Mouse (Mus musculus) MEL (cell line): ENCODE measurements at regions not wholly inside any gene's neighbourhood (a gene's known extent, or its start where the extent isn't known, plus 50 kb on each side); places are given as distances from the start of the nearest gene placed in this dataset.

Experiments
- DNase-seq: peaks from one replicate; pipeline ENCODE4 v3.0.0; 2011; ENCODE audit warnings: low read depth, low spot score
- H3K27ac ChIP-seq: 2 replicates; pipeline ENCODE4 v1.5.1; 2012; ENCODE audit warnings: low read depth, mild to moderate bottlenecking, control low read depth, low read length, moderate library complexity; ENCODE audit not compliant: control insufficient read depth
- H3K27me3 ChIP-seq, 2 experiments: fragments of 150-350 bp in 1 of 2; sonication (generic) in 1 of 2; 2 replicates each; pipeline ENCODE4 v1.6.1; 2012; ENCODE audit warnings: low read length in 2 of 2, mild to moderate bottlenecking in 2 of 2, improper control_type of control experiment in 1 of 2, moderate library complexity in 1 of 2; ENCODE audit not compliant: insufficient read depth in 2 of 2, control insufficient read depth in 1 of 2
- H3K36me3 ChIP-seq, 2 experiments: 2 replicates each; pipeline ENCODE4 v1.6.1; 2012 to 2014; ENCODE audit warnings: low read length in 2 of 2, improper control_type of control experiment in 1 of 2, inconsistent platforms in 1 of 2, mild to moderate bottlenecking in 1 of 2; ENCODE audit not compliant: insufficient read depth in 2 of 2, control insufficient read depth in 1 of 2
- H3K4me1 ChIP-seq, 2 experiments: fragments of 150-350 bp in 1 of 2; sonication (generic) in 1 of 2; 2 replicates each; pipeline ENCODE4 v1.6.1; 2012; ENCODE audit warnings: low read length in 2 of 2, improper control_type of control experiment in 1 of 2, mild to moderate bottlenecking in 1 of 2; ENCODE audit not compliant: insufficient read depth in 2 of 2, control insufficient read depth in 1 of 2
- H3K4me3 ChIP-seq, 2 experiments: fragments of 150-350 bp in 1 of 2; sonication (generic) in 1 of 2; 2 replicates each; pipeline ENCODE4 v1.5.1; 2012; ENCODE audit warnings: low read depth in 2 of 2, low read length in 2 of 2, mild to moderate bottlenecking in 2 of 2, moderate library complexity in 2 of 2, control low read depth in 1 of 2, improper control_type of control experiment in 1 of 2; ENCODE audit not compliant: control insufficient read depth in 1 of 2, insufficient read depth in 1 of 2
- H3K79me2 ChIP-seq: 2 replicates; pipeline ENCODE4 v1.6.1; 2012; ENCODE audit warnings: mild to moderate bottlenecking, low read length, moderate library complexity; ENCODE audit not compliant: control insufficient read depth, poor library complexity, insufficient read depth
- H3K9ac ChIP-seq: 2 replicates; pipeline ENCODE4 v1.6.1; 2012; ENCODE audit warnings: low read depth, mild to moderate bottlenecking, control low read depth, low read length, moderate library complexity; ENCODE audit not compliant: control insufficient read depth, poor library complexity, severe bottlenecking
- H3K9me3 ChIP-seq: fragments of 150-350 bp; sonication (generic); replicated peaks from 2 replicates; pipeline ENCODE4 v1.6.1; 2012; ENCODE audit warnings: mild to moderate bottlenecking, low read length, improper control_type of control experiment, moderate library complexity; ENCODE audit not compliant: insufficient read depth
- BHLHE40 ChIP-seq: IDR thresholded peaks from 2 replicates; pipeline ENCODE4 v1.6.1; 2012; ENCODE audit warnings: low read depth, mild to moderate bottlenecking, inconsistent platforms, low read length, improper control_type of control experiment, borderline replicate concordance
- E2F4 ChIP-seq: IDR thresholded peaks from 2 replicates; pipeline ENCODE4 v1.6.1; 2011; ENCODE audit warnings: low read depth, low read length, improper control_type of control experiment, borderline replicate concordance
- ELF1 ChIP-seq: IDR thresholded peaks from 2 replicates; pipeline ENCODE4 v1.6.1; 2014; ENCODE audit warnings: low read depth, mild to moderate bottlenecking, inconsistent platforms, low read length, improper control_type of control experiment, moderate library complexity
- ETS1 ChIP-seq: IDR thresholded peaks from 2 replicates; pipeline ENCODE4 v1.6.1; 2012; ENCODE audit warnings: low read depth, mild to moderate bottlenecking, inconsistent platforms, low read length, improper control_type of control experiment, moderate library complexity
- GATA1 ChIP-seq: IDR thresholded peaks from 2 replicates; pipeline ENCODE4 v1.6.1; 2011; ENCODE audit warnings: low read depth, low read length, improper control_type of control experiment
- HCFC1 ChIP-seq: IDR thresholded peaks from 2 replicates; pipeline ENCODE4 v1.6.1; 2012; ENCODE audit warnings: low read depth, mild to moderate bottlenecking, inconsistent platforms, low read length, improper control_type of control experiment, moderate library complexity
- KAT2A ChIP-seq: conservative IDR thresholded peaks from 2 replicates; pipeline ENCODE4 v1.6.1; 2012; ENCODE audit warnings: low read depth, low read length, improper control_type of control experiment, inconsistent platforms
- MAX ChIP-seq: IDR thresholded peaks from 2 replicates; pipeline ENCODE4 v1.6.1; 2011; ENCODE audit warnings: low read length, improper control_type of control experiment
- MAZ ChIP-seq: IDR thresholded peaks from 2 replicates; pipeline ENCODE4 v1.6.1; 2012; ENCODE audit warnings: low read depth, mild to moderate bottlenecking, inconsistent platforms, low read length, improper control_type of control experiment
- MXI1 ChIP-seq: IDR thresholded peaks from 2 replicates; pipeline ENCODE4 v1.6.1; 2011; ENCODE audit warnings: mild to moderate bottlenecking, low read depth, low read length, improper control_type of control experiment
- MYB ChIP-seq: IDR thresholded peaks from 2 replicates; pipeline ENCODE4 v1.6.1; 2011; ENCODE audit warnings: mild to moderate bottlenecking, low read depth, low read length, improper control_type of control experiment
- NELFE ChIP-seq: IDR thresholded peaks from 2 replicates; pipeline ENCODE4 v1.6.1; 2011; ENCODE audit warnings: low read depth, low read length, improper control_type of control experiment
- NRF1 ChIP-seq: IDR thresholded peaks from 2 replicates; pipeline ENCODE4 v1.6.1; 2014; ENCODE audit warnings: low read depth, mild to moderate bottlenecking, inconsistent platforms, low read length, improper control_type of control experiment, moderate library complexity; ENCODE audit not compliant: poor library complexity, insufficient read depth, severe bottlenecking
- POLR2AphosphoS2 ChIP-seq: IDR thresholded peaks from 2 replicates; pipeline ENCODE4 v1.6.1; 2011; ENCODE audit warnings: low read length, improper control_type of control experiment
- POLR2AphosphoS5 ChIP-seq: IDR thresholded peaks from 2 replicates; pipeline ENCODE4 v1.6.1; 2012; ENCODE audit warnings: low read depth, borderline replicate concordance, mild to moderate bottlenecking, inconsistent platforms, low read length, moderate library complexity, mixed read lengths
- RAD21 ChIP-seq: IDR thresholded peaks from 2 replicates; pipeline ENCODE4 v1.6.1; 2011; ENCODE audit warnings: mild to moderate bottlenecking, low read depth, low read length, improper control_type of control experiment
- USF1 ChIP-seq: IDR thresholded peaks from 2 replicates; pipeline ENCODE4 v1.6.1; 2014; ENCODE audit warnings: low read depth, mild to moderate bottlenecking, inconsistent platforms, low read length, improper control_type of control experiment, moderate library complexity
- USF2 ChIP-seq, 2 experiments: IDR thresholded peaks; 2 replicates each; pipeline ENCODE4 v1.6.1; 2011 to 2012; ENCODE audit warnings: improper control_type of control experiment in 2 of 2, low read length in 2 of 2, borderline replicate concordance in 1 of 2, inconsistent platforms in 1 of 2, low read depth in 1 of 2, mild to moderate bottlenecking in 1 of 2; ENCODE audit not compliant: insufficient read depth in 1 of 2
- ZC3H11A ChIP-seq: IDR thresholded peaks from 2 replicates; pipeline ENCODE4 v1.6.1; 2012; ENCODE audit warnings: low read depth, mild to moderate bottlenecking, inconsistent platforms, low read length, improper control_type of control experiment
- ZKSCAN1 ChIP-seq: IDR thresholded peaks from 2 replicates; pipeline ENCODE4 v1.6.1; 2012; ENCODE audit warnings: low read depth, mild to moderate bottlenecking, inconsistent platforms, low read length, improper control_type of control experiment, moderate library complexity
- ZMIZ1 ChIP-seq: IDR thresholded peaks from 2 replicates; pipeline ENCODE4 v1.6.1; 2012; ENCODE audit warnings: low read depth, mild to moderate bottlenecking, inconsistent platforms, low read length, improper control_type of control experiment, moderate library complexity

DNA sequence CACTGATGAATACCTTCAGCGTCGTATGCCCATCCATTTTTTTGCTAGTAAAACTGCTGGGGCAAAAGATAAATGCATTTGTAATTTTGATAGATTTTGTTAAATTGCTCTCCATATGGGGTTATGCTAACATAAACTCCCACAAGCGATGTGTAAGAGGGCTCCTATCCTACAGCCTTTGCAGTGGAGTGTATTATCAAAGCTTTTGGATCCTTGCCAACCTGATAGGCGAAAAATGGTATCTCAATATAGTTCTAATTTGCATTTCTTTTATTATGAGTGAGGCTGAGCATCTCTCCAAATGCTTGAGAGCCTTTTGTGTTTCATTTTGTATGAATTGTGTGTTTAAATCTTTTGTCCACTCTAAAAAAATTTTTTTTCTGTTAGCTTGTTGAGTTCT lies 140.3 kb downstream of the Icos start:
- H3K9ac ChIP-seq, result no peak overlapping the region
- H3K9me3 ChIP-seq, result no peaks in the 10 kb centered on the region
- no peaks in the 10 kb centered on the region for H3K79me2 ChIP-seq
- no peaks in the 10 kb centered on the region for H3K36me3 ChIP-seq
- no peak overlapping the region for H3K27ac ChIP-seq
- H3K4me1 ChIP-seq, result no peaks in the 10 kb centered on the region
- H3K4me3 ChIP-seq, result no peak overlapping the region
- DNase-seq, result no peak
- no peaks in the 10 kb centered on the region for H3K27me3 ChIP-seq
- TF ChIP-seq NELFE, result no peak
- TF ChIP-seq MAX, result no peak
- no peak for TF ChIP-seq ELF1
- TF ChIP-seq MXI1, result no peak
- TF ChIP-seq HCFC1, result no peak
- TF ChIP-seq MAZ, result no peak
- TF ChIP-seq GATA1, result no peak
- TF ChIP-seq MYB, result no peak

DNA sequence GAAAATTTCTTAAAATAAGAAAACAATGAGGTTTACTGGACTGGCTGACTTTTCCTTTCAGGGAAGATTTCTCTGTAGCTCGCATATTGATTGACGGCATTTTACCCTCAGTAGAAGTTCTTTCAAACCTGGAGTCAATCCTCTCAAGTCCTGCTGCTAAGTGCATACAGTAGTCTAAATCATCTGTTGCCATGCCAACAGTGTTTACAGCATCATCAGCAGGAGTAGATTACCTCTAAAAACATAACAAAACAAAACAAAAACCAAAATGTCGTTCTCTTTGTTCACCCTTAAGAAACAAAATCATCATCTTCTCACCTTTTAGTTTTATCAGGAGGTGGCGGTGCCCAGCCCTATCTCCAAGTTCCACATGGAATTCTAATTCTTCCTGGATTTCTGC lies 143.8 kb downstream of the Icos start:
- H3K9me3 ChIP-seq, result no peaks in the 10 kb centered on the region
- no peaks in the 10 kb centered on the region for H3K4me1 ChIP-seq
- TF ChIP-seq E2F4, result no peak
- TF ChIP-seq KAT2A, result no peak
- no peak for TF ChIP-seq MYB
- no peak for TF ChIP-seq USF1
- no peak for TF ChIP-seq POLR2AphosphoS2
- no peak overlapping the region for H3K4me3 ChIP-seq
- no peak for DNase-seq
- no peaks in the 10 kb centered on the region for H3K27me3 ChIP-seq
- H3K9ac ChIP-seq, result no peak overlapping the region
- H3K36me3 ChIP-seq, result no peaks in the 10 kb centered on the region
- H3K79me2 ChIP-seq, result no peaks in the 10 kb centered on the region
- no peak overlapping the region for H3K27ac ChIP-seq

DNA sequence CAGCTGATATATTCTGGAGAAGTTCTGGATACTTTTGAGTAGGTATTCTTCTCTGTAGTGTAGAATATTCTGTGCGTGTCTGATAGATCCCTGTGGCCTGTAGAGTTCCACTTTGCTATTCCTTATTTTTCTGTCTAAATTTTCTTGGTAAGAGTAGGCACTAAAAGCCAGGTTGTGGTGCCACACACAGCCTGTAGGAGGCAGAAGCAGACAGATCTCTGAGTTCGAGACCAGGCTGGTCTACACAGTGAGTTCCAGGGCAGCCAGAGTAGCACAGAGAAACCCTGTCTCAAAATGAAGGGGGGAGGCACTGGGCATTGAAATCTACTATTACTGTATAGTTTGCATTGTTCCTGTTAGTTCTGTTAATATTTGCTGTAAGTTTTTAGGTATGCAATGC lies 147.4 kb downstream of the Icos start:
- H3K79me2 ChIP-seq, result no peaks in the 10 kb centered on the region
- no peak overlapping the region for H3K27ac ChIP-seq
- H3K4me1 ChIP-seq, result no peaks in the 10 kb centered on the region
- DNase-seq, result no peak
- H3K27me3 ChIP-seq, result no peaks in the 10 kb centered on the region
- TF ChIP-seq MYB (no peak), ZMIZ1 (no peak), ETS1 (no peak), POLR2AphosphoS2 (no peak), ZKSCAN1 (no peak), POLR2AphosphoS5 (no peak), NRF1 (no peak), ELF1 (no peak), BHLHE40 (no peak), KAT2A (no peak), E2F4 (no peak), RAD21 (no peak), USF2 (IDR thresholded peaks at IDR 0.05; ENCODE audit: borderline replicate concordance in 1 of 2, insufficient read depth in 1 of 2, low read depth in 1 of 2, low read length in 2 of 2) (no peak), ZC3H11A (no peak)
- no peaks in the 10 kb centered on the region for H3K36me3 ChIP-seq
- no peak overlapping the region for H3K4me3 ChIP-seq
- H3K9ac ChIP-seq, result no peak overlapping the region
- no peaks in the 10 kb centered on the region for H3K9me3 ChIP-seq
